Mouse (Mus musculus) testis, adult 2 months (tissue): ENCODE measurements around the gene Enpp4.

ENCODE experiments used
- CTCF ChIP-seq: fragments of 200-500 bp; IDR thresholded peaks from 2 replicates; pipeline ENCODE4 v1.5.1; 2012; ENCODE audit warnings: low read depth, mild to moderate bottlenecking, inconsistent platforms, low read length, moderate library complexity; ENCODE audit not compliant: control insufficient read depth, insufficient read depth, insufficient replicate concordance
- POLR2A ChIP-seq: fragments of 200-500 bp; IDR thresholded peaks from 2 replicates; pipeline ENCODE4 v1.6.1; 2012; ENCODE audit warnings: low read depth, mild to moderate bottlenecking, inconsistent platforms, low read length, moderate library complexity; ENCODE audit not compliant: control insufficient read depth

DNA sequence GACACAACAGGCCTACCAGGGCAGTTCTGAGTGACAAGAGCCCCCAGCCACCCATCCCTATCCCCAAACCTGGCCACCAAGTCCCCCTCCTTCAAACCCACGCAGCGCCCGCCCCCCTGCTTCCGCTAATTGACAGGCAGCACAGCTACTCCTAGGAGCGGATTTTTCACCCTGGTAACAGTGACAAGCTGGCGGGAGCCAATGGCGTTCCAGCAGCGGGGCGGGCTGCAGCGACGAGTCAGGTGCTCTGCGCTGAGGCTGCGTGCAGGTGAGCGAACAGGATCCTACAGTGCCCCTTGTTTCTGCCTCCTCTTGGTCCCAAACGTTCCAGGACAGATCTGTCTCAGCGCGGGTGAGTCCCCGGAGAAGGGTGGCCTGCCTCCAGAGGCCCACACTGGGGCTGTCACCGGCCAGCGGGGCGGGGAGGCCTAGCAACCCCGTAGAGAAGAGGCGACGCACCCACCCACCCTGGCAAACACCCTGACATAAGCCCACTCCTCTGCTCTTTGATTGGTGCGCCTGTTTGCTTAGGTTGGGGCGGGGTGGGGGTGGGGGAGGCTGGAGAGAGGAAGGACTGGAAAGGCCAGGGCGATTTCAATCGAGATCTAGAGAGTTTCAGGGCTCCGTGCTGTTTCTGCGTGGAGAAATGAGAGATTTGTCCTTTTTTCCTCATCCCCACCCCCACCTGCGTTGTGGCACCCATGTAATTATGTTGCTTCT lies 26.8 kb downstream of the Enpp4 start, which contains the start of gene Enpp5:
- TF ChIP-seq POLR2A (peak; percentile 65), CTCF (no peak)
